Mouse (Mus musculus): Measurements from ENCODE around the gene Inafm1.

- TF ChIP-seq CTCF (IDR thresholded peaks at IDR 0.05; ENCODE audit: low read depth), result no peak
- no peak for TF ChIP-seq EP300 (IDR thresholded peaks at IDR 0.05; ENCODE audit: low read depth)
Measured at GRCm38 (mm10) chr7:16310521-16311452, 37.4 kb upstream of the Inafm1 start.
